Mouse (Mus musculus) testis, adult 2 months (tissue): ENCODE results near the gene Slx4.

ENCODE experiments used
- CTCF ChIP-seq: fragments of 200-500 bp; IDR thresholded peaks from 2 replicates; pipeline ENCODE4 v1.5.1; 2012; ENCODE audit warnings: low read depth, mild to moderate bottlenecking, inconsistent platforms, low read length, moderate library complexity; ENCODE audit not compliant: control insufficient read depth, insufficient read depth, insufficient replicate concordance
- POLR2A ChIP-seq: fragments of 200-500 bp; IDR thresholded peaks from 2 replicates; pipeline ENCODE4 v1.6.1; 2012; ENCODE audit warnings: low read depth, mild to moderate bottlenecking, inconsistent platforms, low read length, moderate library complexity; ENCODE audit not compliant: control insufficient read depth

DNA sequence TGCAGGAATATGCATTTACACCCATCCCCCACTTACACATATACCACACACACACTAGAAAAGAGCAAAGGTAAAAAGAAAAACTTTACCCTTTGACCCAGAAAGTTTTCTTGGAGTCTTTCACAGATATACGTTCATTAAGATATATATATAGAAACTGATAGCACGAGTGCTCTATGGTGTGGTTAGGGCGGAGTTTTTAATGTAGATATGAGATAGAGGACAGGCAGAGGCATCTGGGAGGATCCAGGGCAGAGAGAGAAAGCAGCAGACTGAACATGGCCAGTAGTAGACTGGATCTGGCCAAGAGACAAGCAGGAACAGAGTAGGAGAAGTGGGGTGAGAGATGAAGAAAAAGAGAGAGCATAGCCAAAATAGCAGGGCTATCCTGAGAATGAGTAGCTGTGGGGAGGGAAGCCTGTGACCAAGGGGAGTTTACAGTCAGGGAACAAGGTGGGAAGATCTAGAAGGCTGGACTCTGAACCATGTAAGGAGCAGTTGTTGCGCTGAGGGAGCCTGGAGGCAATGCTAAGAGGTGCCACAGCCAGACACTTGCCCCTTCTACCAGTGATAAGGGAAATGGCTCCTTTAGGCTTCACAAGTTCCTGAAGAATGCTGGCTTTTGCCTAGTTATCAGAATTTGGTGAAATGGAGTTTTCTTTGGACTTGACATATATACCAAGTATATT is 9.5 kb upstream of the Slx4 start:
- TF ChIP-seq CTCF: no peak
- TF ChIP-seq POLR2A: no peak
